Mouse (Mus musculus): ENCODE measurements around the gene Ralgapa2. TPM values are rescaled to one million over a fixed set of nuclear protein-coding genes. Genes with fewer than 3 reads are reported as not detected.
A peak's percentile ranks its signal among the peaks of the same experiment; 100 is the strongest.

Gene Ralgapa2
- polyA plus RNA-seq, 1 experiment from 2014 or later: 8.7 TPM

DNA sequence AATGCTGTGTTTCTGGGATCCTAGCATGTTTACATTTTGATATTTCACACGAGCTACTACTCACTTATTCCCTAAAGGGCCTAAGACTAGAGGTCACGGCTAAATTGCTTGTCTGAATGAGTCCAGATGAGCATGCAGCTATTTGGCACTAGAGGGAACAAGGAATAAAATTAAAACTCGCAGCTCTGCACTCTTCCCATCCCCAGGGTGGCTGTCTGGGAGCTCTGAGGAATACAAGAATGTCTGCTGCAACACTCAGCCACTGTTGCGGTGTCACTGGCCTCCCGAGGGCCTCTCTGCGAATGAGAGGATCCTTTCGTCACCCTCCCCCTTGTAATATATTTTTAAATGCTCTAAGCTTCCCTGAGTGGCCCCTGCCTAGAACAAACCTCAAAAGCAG lies 266.7 kb downstream of the Ralgapa2 start:
- Histone ChIP-seq H3K4me3 (ENCODE audit: low read depth, low read length) (no peak overlapping the region), H3K27ac (ENCODE audit: low read depth) (no peak overlapping the region), H3K4me1 (ENCODE audit: insufficient read depth) (no peaks in the 10 kb centered on the region), H3K36me3 (ENCODE audit: insufficient read depth) (no peaks in the 10 kb centered on the region), H3K4me2 (no peak overlapping the region), H3K9ac (no peak overlapping the region), H3K27me3 (ENCODE audit: insufficient read depth, low read length) (no peaks in the 10 kb centered on the region), H3K9me3 (ENCODE audit: low read depth, low read length) (no peaks in the 10 kb centered on the region)
- ATAC-seq (ENCODE audit: insufficient read depth) (no peak), DNase-seq (no peak)
- no peak for TF ChIP-seq CTCF (IDR thresholded peaks at IDR 0.05; ENCODE audit: low read depth)
- 54% methylated on average over 7 of the region's 7 CpGs for WGBS

DNA sequence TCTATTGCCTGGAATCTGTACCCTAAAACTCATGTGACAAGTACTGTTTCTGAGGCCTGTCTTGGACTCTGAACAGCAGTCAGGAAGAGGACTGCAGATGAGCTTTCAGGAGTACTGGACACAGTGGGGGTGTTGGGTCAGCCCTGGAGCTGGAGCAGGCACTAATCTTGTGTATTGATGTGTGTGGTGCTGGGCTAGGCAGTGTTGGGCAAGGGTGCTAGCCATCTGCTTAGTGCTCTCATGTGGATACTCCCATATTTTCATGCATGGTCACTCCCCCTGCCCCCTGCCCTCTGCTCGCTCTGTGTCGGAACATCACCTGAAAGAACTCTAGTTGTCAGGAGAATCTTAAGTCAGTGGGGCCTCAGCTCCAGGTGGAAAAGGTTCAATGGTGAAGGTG lies 268.1 kb downstream of the Ralgapa2 start:
- no peaks in the 10 kb centered on the region for H3K27me3 ChIP-seq (ENCODE audit: insufficient read depth, low read length)
- no peaks in the 10 kb centered on the region for H3K4me1 ChIP-seq (ENCODE audit: insufficient read depth)
- WGBS: 94% methylated on average over 2 of the region's 2 CpGs
- no peak overlapping the region for H3K4me3 ChIP-seq (ENCODE audit: low read depth, low read length)
- no peaks in the 10 kb centered on the region for H3K9me3 ChIP-seq (ENCODE audit: low read depth, low read length)
- no peak overlapping the region for H3K4me2 ChIP-seq
- ATAC-seq (ENCODE audit: insufficient read depth) (no peak), DNase-seq (no peak)
- H3K36me3 ChIP-seq (ENCODE audit: insufficient read depth): no peaks in the 10 kb centered on the region
- no peak overlapping the region for H3K9ac ChIP-seq
- no peak for TF ChIP-seq CTCF (IDR thresholded peaks at IDR 0.05; ENCODE audit: low read depth)
- no peak overlapping the region for H3K27ac ChIP-seq (ENCODE audit: low read depth)

DNA sequence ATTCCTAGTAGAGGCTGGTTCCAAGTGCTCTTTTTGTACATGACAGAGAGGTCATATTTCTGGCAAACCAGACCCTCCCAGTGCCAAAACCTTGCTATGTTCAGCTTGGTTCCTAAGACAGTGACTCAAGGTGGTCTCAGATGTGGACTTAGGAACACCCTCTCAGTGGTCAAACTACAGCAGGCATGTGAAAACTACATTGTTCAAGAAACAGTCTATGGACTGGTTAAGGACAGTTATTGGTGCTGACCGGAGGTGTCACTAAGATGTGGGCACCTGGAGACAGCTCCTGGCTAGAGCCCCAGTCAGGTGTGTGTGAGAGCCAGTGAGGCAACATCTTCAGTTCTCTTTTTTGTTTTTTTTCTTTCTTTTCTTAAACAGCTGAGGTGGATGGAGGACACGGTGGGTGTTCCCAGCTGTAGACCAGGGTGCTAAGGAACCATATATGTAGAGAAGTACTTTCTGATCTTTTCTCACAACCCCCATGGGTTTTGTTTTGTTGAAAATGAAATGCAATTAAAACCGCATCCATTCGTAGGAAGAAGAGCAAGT lies 272.9 kb downstream of the Ralgapa2 start:
- no peaks in the 10 kb centered on the region for H3K27me3 ChIP-seq (ENCODE audit: insufficient read depth, low read length)
- WGBS: 80% methylated on average over 4 of the region's 4 CpGs
- no peak for TF ChIP-seq CTCF (IDR thresholded peaks at IDR 0.05; ENCODE audit: low read depth)
- DNase-seq: no peak
- no peak overlapping the region for H3K4me2 ChIP-seq
- no peaks in the 10 kb centered on the region for H3K4me1 ChIP-seq (ENCODE audit: insufficient read depth)
- no peak overlapping the region for H3K27ac ChIP-seq (ENCODE audit: low read depth)
- no peaks in the 10 kb centered on the region for H3K9me3 ChIP-seq (ENCODE audit: low read depth, low read length)
- no peak overlapping the region for H3K4me3 ChIP-seq (ENCODE audit: low read depth, low read length)
- H3K36me3 ChIP-seq (ENCODE audit: insufficient read depth): no peaks in the 10 kb centered on the region
- H3K9ac ChIP-seq: no peak overlapping the region
- no peak for ATAC-seq (ENCODE audit: insufficient read depth)

DNA sequence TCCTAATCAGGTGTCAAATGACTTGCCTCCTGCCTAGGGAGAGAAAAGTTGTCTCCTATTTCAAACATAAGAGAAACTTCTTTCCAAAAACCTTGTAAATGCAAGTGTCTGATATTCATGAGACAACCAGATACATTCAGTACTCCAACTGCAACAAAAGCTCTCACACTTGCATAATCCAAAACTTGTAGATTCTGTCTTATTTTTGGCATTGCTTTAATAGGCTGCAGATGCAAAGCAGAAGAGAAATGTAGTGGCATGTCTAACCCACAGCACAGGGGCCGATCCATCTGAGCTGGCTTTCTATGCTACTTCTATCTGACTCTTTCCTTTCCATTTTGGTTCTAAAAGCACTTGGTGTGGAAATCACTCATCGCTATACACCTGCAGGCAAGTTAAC lies 280.7 kb downstream of the Ralgapa2 start:
- no peak overlapping the region for H3K4me2 ChIP-seq
- peaks cover 13% of the 10 kb centered on the region for H3K27me3 ChIP-seq (ENCODE audit: insufficient read depth, low read length)
- no peaks in the 10 kb centered on the region for H3K9me3 ChIP-seq (ENCODE audit: low read depth, low read length)
- no peak for TF ChIP-seq CTCF (IDR thresholded peaks at IDR 0.05; ENCODE audit: low read depth)
- DNase-seq (no peak), ATAC-seq (ENCODE audit: insufficient read depth) (no peak)
- H3K36me3 ChIP-seq (ENCODE audit: insufficient read depth): no peaks in the 10 kb centered on the region
- whole genome bisulfite sequencing: 85% methylated on average over 2 of the region's 2 CpGs
- no peak overlapping the region for H3K4me3 ChIP-seq (ENCODE audit: low read depth, low read length)
- no peak overlapping the region for H3K9ac ChIP-seq
- no peak overlapping the region for H3K27ac ChIP-seq (ENCODE audit: low read depth)
- H3K4me1 ChIP-seq (ENCODE audit: insufficient read depth): no peaks in the 10 kb centered on the region

DNA sequence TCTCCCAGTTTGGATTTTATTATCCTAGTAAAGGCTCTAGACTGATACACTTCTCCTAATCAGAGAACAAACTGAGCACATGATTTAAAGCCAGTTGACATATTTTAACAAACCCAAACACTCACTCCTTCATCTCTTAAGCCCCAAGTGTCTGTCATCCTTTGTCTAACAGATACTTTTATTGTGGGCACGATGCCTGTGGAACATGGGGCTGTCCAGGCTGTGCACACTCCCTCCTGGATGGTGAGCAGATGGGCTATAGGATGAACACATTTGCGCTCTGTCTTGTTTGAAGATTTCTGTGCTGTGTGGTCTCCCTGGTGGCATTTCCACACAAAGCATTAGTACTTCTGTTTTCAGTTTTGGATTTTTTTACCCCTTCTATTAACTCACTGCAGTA lies 283.7 kb downstream of the Ralgapa2 start:
- Histone ChIP-seq H3K9ac (no peak overlapping the region), H3K36me3 (ENCODE audit: insufficient read depth) (no peaks in the 10 kb centered on the region), H3K4me2 (no peak overlapping the region), H3K9me3 (ENCODE audit: low read depth, low read length) (no peaks in the 10 kb centered on the region), H3K4me3 (ENCODE audit: low read depth, low read length) (no peak overlapping the region), H3K27me3 (ENCODE audit: insufficient read depth, low read length) (peaks cover 43% of the 10 kb centered on the region), H3K27ac (ENCODE audit: low read depth) (no peak overlapping the region), H3K4me1 (ENCODE audit: insufficient read depth) (no peaks in the 10 kb centered on the region)
- 67% methylated on average over 2 of the region's 2 CpGs for WGBS
- TF ChIP-seq CTCF (IDR thresholded peaks at IDR 0.05; ENCODE audit: low read depth): no peak
- DNase-seq (no peak), ATAC-seq (ENCODE audit: insufficient read depth) (no peak)

DNA sequence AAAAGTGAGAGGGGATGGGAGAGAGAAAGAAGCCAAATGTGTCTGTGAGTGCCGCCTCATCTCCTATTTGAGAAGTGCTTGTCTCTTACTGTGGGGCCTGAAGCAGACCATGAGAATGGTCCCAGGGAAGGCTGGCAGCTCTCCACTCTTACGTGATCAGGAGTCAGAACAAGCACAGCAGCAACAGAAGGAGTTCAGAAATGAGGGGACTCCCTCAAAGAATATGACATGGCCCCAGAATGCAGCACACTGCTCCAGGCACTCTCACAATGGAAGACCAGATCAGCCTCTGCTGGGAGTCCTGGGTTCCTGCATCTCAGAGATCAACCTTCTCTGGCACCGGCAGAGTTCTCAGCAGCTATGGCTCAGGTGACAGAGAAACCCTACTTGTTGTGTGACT lies 284.5 kb downstream of the Ralgapa2 start:
- no peak for ATAC-seq (ENCODE audit: insufficient read depth)
- TF ChIP-seq CTCF (IDR thresholded peaks at IDR 0.05; ENCODE audit: low read depth): no peak
- 49% methylated on average over 3 of the region's 3 CpGs for WGBS
- Histone ChIP-seq H3K27me3 (ENCODE audit: insufficient read depth, low read length) (peaks cover 51% of the 10 kb centered on the region), H3K9me3 (ENCODE audit: low read depth, low read length) (no peaks in the 10 kb centered on the region), H3K9ac (no peak overlapping the region), H3K4me3 (ENCODE audit: low read depth, low read length) (no peak overlapping the region), H3K4me1 (ENCODE audit: insufficient read depth) (no peaks in the 10 kb centered on the region), H3K36me3 (ENCODE audit: insufficient read depth) (no peaks in the 10 kb centered on the region), H3K27ac (ENCODE audit: low read depth) (no peak overlapping the region), H3K4me2 (no peak overlapping the region)
- no peak for DNase-seq

DNA sequence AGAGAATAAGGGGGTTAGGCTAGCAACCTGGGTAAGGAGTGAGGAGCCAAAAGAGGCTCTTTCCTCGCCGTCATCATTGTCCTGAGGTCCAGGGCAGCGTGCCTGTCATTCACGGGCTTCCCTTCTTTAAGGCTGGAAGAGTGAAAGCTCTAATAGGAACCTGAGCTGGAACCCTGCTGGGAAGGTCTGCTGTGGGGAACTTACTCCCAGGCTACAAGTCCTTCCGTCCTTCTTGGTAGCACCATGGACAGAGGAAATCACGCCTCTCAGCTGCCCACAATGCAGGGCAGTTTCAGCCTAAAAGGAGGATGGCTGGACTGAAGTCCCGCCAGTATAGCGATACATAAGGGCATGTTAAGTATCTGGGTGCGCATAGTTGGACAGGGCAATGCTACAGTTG lies 285.7 kb downstream of the Ralgapa2 start:
- H3K36me3 ChIP-seq (ENCODE audit: insufficient read depth): no peaks in the 10 kb centered on the region
- ATAC-seq (ENCODE audit: insufficient read depth) (peak; percentile 58; the same call in 1 of the 2 replicates), DNase-seq (peak; percentile 91)
- no peak for TF ChIP-seq CTCF (IDR thresholded peaks at IDR 0.05; ENCODE audit: low read depth)
- H3K4me2 ChIP-seq: no peak overlapping the region
- H3K9ac ChIP-seq: no peak overlapping the region
- 0 out of 2 replicates have a peak, but pooled peaks cover 2% of the 10 kb centered on the region for H3K4me1 ChIP-seq (ENCODE audit: insufficient read depth)
- H3K27me3 ChIP-seq (ENCODE audit: insufficient read depth, low read length): peaks cover 61% of the 10 kb centered on the region
- H3K9me3 ChIP-seq (ENCODE audit: low read depth, low read length): no peaks in the 10 kb centered on the region
- 5% methylated on average over 9 of the region's 9 CpGs for WGBS
- no peak overlapping the region for H3K27ac ChIP-seq (ENCODE audit: low read depth)
- H3K4me3 ChIP-seq (ENCODE audit: low read depth, low read length): no peak overlapping the region

DNA sequence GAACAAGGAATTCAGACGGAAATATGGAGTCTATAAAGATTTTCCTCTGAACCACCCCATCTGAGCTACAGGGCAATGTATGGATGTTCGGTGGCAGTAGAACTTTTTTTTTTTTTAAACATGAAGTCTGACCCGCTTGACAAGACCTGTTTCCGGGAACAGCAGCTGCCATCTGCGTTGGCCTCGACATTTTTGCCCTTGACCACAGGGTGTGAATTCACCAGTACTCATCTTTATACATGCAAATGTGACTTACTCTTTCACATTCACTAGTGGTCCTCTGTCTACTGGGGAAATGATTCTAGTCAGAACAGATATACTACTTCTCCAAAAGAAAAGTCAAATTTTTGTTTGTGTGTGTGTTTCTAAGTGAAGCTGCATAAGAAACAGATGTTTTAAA lies 286.3 kb downstream of the Ralgapa2 start:
- no peak for ATAC-seq (ENCODE audit: insufficient read depth)
- Histone ChIP-seq H3K27ac (ENCODE audit: low read depth) (no peak overlapping the region), H3K4me3 (ENCODE audit: low read depth, low read length) (no peak overlapping the region), H3K9ac (no peak overlapping the region), H3K36me3 (ENCODE audit: insufficient read depth) (no peaks in the 10 kb centered on the region), H3K4me1 (ENCODE audit: insufficient read depth) (0 out of 2 replicates have a peak, but pooled peaks cover 4% of the 10 kb centered on the region), H3K27me3 (ENCODE audit: insufficient read depth, low read length) (peaks cover 68% of the 10 kb centered on the region), H3K4me2 (no peak overlapping the region), H3K9me3 (ENCODE audit: low read depth, low read length) (no peaks in the 10 kb centered on the region)
- WGBS: 17% methylated on average over 6 of the region's 6 CpGs
- no peak for TF ChIP-seq CTCF (IDR thresholded peaks at IDR 0.05; ENCODE audit: low read depth)
- no peak for DNase-seq
